Mouse (Mus musculus) cerebellum, adult 11 months (tissue): ENCODE measurements around the gene Sptbn4.

ENCODE experiments used
- DNase-seq: peaks from one replicate; pipeline ENCODE4 v3.0.0; 2022

The Sptbn4 gene

DNA sequence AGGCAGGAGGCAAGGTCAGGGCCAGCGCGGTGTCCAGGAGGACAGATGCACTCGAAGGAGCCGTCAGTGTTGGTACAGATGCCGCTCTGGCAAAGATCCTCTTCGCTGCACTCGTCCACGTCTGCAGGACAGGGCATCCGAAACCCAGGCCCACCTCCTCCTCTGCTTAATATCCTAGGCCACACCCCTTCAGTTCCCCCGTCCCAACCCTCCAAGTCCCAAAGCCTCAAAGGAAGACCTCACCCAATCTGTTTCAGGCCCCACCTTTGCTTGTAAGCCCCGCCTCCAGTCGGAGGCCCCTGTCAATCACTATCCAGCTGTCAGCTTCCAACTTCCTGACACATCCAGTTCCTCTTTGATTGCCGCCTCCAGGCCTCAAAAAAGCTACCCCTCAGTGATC is 125.2 kb downstream of the Sptbn4 start:
- DNase-seq, result no peak

- no peak for DNase-seq
Measured at GRCm38 (mm10) chr7:27319411-27319810, 128.1 kb downstream of the Sptbn4 start.

GRCm38 (mm10) chr7:27315958-27316357 is 131.5 kb downstream of the Sptbn4 start:
- no peak for DNase-seq

- DNase-seq, result no peak
Measured at GRCm38 (mm10) chr7:27314393-27314792, 133.1 kb downstream of the Sptbn4 start.

- DNase-seq, result no peak
Measured at GRCm38 (mm10) chr7:27311651-27312284, 135.7 kb downstream of the Sptbn4 start.

DNA sequence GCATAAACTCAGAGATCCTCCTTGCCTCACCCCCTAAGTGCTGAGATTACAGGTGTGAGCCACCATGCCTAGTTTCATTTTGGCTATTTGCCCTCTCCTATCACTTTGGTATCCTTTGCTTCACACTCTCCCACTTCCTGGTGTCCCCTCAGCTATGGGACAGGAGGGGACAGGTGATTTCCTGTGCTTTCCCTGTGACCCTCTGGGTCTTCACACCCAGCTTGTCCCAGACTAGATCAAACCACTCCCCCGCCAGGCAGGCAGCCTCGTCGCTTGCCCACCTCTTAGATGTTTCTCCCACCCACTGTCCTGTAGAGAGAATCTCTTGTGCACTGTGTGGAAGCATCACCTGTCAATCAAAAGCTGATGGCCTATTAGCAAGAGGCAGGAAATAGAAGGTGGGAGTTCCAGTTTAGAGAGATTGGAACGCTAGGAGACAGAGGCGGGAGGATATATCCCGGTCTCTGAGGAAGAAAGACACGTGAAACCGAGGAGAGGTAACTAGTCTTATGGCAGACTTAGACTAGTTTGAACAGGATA is 136.4 kb downstream of the Sptbn4 start:
- no peak for DNase-seq

GRCm38 (mm10) chr7:27310306-27310705 is 137.2 kb downstream of the Sptbn4 start:
- no peak for DNase-seq

- DNase-seq, result no peak
Measured at GRCm38 (mm10) chr7:27309832-27310231, 137.7 kb downstream of the Sptbn4 start.

DNA sequence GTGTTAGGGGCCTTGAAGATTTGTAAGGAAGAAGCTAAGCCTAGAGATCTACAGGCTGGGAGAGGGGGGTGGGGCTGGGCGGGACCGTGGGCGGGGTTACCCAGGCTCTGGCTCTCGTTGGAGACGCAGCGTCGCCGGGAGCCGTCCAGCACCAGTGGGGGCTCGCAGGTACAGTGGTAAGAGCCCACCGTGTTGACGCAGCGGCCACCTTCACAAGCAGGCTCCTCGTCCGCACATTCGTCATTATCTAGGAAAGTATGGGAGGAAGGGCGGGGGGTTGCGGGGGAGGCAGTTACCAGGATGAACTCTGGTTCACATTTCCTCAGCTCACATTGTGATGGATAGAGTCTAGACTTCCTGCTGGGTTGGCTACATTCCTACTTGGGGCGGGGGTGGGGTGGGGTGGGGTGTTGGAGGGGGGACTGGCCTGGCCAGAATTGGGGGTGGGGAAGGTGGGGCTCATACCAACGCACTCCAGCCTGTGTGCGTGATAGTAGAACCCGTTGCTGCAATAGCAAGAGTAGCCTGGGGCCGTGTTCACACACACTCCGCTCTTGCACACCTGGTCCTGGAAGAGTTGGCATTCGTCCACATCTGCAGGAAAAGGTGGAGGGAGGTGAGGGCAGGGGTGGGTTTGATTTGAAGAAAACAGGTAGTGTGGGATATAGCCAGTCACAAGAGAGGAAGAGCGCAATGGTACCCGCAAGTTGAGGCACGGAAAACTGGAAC is 138.5 kb downstream of the Sptbn4 start:
- no peak for DNase-seq

- no peak for DNase-seq
Measured at GRCm38 (mm10) chr7:27307551-27307950, 139.9 kb downstream of the Sptbn4 start.
